Mouse (Mus musculus): ENCODE measurements around the gene Gm20388.
A peak's percentile ranks its signal among the peaks of the same experiment; 100 is the strongest.

Gm20388 gene

DNA sequence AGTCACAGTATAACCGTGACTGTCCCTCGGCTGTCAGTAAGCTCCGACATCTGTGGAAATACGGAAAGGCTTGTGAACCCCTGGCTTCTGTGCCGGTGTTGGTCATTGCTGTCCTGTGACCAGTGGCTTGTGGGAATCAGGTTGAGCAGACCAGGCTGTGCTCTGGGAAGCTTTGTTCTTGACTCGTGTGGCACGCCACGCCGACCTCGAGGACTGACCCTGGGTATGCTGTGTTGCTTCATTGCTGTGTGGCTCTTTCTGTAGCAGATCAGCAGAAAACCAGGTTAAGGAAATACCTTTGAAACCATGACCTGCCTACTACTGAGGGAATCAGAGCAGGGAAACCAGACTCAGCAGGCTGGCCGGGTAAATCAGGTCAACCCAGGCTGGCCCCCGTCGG, 4399.9 kb downstream of the Gm20388 start:
- no peak for DNase-seq

DNA sequence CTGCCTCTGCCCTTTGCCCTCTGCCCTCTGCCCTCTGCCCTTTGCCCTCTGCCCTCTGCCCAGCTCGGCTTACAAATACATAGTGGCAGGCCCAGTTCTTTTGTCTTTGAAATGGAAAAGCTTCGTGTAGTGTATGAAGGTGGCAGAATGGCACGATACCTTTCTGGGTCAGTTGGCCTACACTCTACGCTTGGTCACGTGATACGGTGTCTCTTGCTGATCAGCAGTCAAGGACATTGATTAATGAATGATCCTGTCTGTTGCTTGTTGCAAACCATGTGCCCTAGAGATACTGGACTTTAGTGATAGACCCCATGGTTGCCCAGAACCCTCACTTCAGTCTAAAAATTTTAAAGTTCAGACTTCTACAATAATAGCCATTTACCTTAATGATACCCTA, 4400.5 kb downstream of the Gm20388 start:
- DNase-seq: no peak

DNA sequence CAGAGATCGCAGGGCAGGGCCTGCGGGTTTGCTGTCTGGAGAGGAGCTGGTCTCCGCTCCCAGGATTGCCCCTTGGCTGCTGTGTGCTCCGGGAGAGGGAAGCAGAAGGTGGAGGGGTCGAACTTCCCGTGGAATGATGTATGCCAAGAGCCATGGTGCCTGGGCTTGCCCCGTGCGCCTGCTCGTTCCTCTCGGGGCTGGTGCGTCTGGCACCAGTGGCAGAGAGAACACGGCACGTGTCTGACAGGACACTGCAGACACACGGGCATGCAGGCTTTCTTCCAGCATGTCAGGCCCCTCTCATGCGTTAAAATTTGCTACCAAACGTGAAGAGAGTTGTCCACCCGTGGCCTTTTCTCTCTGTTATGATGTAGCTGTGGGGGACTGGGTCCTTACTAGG, 4401.1 kb downstream of the Gm20388 start:
- DNase-seq: no peak

GRCm38 (mm10) chr8:124312228-124312627, 4401.6 kb downstream of the Gm20388 start:
- DNase-seq: no peak

- peak; percentile 58 for DNase-seq
Measured at GRCm38 (mm10) chr8:124314803-124315202, 4404.2 kb downstream of the Gm20388 start.

DNA sequence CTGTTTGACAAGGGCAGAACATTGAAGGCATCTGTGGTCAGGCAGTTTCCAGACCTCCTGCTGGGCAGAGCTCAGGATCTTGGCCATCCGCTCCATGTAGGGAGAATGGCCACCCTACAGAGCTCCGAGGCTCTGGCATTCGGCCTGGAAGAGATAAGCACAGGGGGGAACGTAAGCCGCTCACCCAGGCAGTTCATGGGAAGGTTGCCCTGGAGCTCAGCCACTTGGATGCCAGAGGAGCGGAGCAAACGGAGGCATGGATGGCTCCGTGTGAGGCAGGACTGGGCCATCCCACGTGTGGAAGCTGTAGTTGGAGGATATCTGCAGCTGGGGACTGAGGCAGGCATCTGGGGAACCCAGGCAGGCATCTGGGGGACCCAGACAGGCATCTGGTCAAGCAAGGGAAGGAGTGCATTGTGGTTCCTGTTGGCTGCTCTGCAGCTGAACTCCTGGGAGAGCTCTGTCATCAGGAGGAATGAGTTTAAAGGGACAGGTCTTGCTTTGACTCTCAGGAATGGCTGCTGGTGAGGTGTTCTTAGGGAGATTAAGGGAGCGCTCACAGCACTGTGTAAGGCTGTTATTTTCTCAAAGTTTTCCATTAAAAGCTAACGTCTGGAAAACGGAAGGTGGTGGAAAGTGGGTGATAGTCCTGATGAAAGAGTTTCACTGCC, 4406.0 kb downstream of the Gm20388 start:
- no peak for DNase-seq

DNA sequence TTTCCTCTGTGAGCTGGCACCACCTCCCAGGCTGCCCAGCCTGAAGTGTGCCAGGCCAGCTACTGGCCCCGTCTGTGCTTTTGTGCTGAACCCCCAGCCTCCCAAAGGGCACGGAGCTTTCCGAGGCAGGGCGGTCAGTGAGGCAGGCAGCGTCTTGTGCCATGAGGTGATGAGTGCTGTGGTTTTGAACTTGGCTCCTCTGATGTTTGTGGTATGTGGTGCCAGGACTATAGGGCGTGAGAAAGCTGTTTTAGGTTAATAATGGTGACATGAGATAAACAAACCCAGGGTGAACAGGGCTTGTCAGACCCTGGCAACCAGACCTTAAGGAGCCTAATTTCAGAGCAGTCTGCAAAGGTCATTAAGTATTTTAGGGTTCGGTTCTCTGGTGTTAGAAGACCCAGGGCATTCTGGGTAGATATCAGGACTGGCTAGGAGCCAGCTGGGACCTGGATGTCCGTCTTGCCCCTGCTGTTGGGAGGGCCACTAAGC, 4406.6 kb downstream of the Gm20388 start:
- DNase-seq: no peak

GRCm38 (mm10) chr8:124317821-124318220, 4407.2 kb downstream of the Gm20388 start:
- no peak for DNase-seq

DNA sequence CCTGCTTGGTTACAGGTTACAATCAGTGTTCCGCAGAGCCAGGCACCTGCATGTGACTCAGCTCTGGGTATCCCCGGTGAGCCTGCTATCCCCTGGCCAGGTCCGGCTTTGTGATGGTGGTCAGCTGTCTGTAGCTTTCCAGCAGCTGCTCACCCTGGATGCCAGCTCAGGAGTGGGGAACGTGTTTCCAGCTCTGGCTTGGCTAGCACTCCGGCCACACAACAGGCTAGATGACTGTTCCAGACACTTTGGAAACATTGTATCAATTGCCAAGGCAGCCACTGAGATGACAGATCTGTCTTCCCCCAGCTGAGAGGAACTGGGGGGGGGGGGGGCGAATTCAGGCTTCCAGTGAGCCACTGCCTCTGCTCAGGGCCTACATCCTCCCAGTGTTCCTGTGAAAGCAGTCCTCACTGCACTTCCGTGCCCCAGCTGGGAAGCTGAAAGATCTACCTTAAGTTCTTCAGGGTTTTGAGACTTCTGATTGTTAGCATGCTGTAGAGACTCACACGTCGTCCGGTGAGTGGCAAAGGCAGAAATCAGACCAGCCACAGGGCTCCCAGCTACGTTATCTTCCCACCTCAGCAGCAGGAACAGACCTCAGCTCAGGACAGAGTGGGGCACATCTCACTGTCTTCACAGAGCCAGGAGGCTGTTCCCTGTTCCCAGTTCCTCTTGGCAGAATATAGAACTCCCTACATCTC, 4408.1 kb downstream of the Gm20388 start:
- no peak for DNase-seq

DNA sequence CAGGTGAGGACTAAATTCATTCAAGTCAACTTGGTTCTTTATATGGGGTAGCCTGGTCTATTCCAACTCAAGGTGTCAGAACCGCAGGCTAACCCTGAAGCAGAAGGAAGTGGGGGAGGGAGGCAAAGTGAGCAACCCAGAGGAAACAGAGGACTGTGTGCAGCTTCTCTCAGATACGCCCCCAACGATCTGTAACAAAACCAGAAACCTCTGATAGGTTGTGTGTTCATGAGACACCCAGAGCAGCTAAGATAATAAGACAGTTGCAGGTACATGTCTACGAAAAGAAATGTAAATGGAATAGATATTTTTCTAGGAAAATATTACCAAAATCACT, 4408.6 kb downstream of the Gm20388 start:
- DNase-seq: no peak

DNA sequence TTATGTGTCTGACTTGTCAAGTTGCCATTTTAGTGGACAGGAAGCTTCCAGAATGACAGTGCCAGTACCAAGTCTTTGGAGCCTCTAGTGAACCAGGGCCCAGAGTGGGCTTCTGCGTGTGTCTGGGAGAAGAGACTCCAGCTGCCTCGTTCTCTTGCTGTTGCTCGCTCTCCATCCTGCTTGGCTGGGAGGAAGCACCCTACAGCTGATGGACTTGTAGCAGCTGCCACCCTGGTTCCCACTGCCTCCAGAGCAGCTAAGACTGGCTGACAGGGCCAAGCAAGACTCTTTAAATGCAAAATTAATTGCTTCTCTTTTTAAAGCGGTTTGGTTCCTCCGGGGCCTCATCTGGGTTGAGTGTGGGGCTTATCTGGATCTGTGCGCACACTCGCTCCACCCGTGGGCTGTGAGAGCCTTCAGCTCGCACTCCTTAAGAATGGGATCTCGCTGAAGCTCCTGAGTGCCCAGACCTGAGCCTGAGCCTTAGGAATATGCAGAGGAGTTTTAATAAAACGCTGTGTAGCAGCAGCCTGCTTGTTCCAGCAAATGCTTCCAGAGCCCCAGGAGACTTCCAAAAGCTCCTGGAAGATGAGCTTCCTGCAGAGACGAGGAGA, 4410.7 kb downstream of the Gm20388 start:
- no peak for DNase-seq

DNA sequence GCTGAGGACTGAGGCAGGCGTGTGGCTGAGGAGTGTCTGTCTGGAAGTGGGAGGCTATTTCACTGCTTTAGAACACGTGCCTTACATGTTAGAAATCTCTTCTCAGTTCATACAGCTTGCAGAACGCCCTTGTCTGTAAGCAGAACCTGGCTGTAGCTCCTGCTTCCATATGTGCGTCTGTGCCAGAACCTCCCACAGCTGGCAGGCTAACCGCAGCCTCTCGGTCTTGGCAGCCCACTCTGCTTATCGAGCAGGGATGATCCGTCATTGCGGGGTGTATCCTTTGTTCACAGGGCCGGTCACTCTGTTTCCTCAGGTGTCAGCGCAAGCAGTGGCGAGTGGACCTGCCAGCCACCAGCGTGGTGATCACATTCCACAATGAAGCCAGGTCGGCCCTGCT, 4412.7 kb downstream of the Gm20388 start:
- no peak for DNase-seq

GRCm38 (mm10) chr8:124328259-124328658, 4417.6 kb downstream of the Gm20388 start:
- no peak for DNase-seq

DNA sequence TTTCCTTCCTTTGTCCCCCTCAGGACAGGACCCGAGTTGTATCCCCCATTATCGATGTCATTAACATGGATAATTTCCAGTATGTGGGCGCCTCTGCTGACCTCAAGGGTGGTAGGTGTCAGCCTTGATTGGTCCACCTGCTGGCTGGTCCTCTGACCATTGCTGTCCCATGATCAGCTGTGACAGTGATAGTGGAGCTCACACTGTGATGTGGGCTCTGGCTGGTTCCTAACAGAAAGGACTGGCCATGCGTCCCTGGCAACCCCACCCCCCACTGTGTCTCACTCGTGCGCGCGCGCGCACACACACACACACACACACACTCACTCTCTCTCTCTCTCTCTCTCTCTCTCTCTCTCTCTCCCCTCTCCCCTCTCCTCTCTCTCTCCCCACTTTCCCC, 4419.0 kb downstream of the Gm20388 start:
- DNase-seq: peak; percentile 34

- no peak for DNase-seq
Measured at GRCm38 (mm10) chr8:124330433-124330832, 4419.8 kb downstream of the Gm20388 start.

DNA sequence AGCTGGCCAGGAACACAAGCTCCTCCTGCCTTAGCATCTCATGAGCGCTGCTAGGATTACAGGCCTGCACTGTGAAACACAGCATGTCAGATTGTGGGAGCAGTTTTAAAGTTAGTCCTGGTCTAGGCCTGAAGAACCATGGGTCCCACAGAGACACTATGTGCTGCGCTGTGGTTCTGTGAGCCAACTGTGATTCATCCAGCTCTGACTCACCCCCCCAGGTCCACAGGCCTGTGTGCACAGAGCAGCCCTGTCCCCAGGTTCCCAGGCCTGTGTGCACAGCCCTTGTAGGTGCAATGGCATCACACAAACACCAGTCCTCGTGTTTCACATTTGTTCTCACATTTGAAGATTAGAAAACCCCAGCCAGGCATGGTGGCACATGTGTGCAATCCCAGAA, 4420.5 kb downstream of the Gm20388 start:
- DNase-seq: no peak

DNA sequence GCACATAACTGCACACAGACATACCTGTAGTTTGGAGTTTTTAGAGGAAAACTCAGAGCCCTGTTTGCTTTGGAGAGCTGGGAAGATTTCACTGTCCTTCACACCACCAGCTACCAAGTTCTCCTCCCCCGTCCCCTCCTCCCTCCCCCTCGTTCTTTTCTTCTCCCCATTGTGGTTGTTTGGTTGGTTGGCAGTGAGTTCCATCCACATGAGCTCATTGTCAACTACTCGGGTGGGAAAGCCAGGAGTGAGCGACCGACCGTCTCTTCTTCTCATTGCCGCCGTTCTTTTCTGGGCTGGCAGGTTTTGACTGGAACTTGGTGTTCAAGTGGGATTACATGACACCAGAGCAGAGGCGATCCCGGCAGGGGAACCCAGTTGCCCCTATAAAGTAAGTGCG, 4421.1 kb downstream of the Gm20388 start:
- DNase-seq: no peak

DNA sequence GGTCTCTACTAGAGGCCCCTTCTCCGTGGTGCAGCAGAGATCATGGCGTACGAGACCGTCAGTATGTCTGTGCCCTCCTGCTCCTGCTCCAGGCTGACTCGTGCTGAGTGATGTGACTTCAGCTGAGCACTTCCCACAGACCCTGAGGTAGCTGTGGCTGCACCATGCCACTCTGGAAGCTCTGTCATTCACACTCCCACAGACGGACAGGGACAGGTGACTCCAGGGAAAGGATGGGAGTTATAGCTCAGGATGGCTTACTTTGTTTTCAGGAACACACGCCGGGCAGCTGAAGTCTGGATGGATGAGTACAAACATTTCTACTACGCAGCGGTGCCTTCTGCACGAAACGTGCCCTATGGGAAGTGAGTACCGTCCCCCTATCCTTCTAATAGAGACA, 4425.7 kb downstream of the Gm20388 start:
- no peak for DNase-seq

- DNase-seq: no peak
Measured at GRCm38 (mm10) chr8:124339742-124340141, 4429.1 kb downstream of the Gm20388 start.

- no peak for DNase-seq
Measured at GRCm38 (mm10) chr8:124340360-124341068, 4429.9 kb downstream of the Gm20388 start.

DNA sequence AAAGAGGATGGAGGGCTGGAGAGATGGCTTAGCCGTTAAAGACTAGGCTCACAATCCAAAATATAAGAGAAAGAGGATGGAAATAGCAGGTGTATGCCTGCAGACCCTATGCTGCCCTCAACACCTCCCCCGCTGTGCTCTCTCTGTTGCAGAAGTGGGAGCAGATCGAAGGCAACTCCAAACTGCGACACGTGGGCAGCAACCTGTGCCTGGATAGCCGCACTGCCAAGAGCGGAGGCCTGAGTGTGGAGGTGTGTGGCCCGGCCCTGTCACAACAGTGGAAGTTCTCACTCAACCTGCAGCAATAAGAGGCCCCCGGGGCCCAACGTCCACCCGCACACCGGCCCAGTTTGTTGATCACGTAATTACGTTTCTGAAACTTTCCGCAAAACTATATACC, 4432.5 kb downstream of the Gm20388 start:
- no peak for DNase-seq

GRCm38 (mm10) chr8:124343991-124344390, 4433.4 kb downstream of the Gm20388 start:
- no peak for DNase-seq

- DNase-seq: no peak
Measured at GRCm38 (mm10) chr8:124345098-124345497, 4434.5 kb downstream of the Gm20388 start.
